Mouse (Mus musculus): Measurements from ENCODE around the gene H2-D1. TPM values are rescaled to one million over a fixed set of nuclear protein-coding genes. Genes with fewer than 3 reads are reported as not detected.

The H2-D1 gene
- polyA plus RNA-seq, 1 experiment from 2014 or later: 52.4 TPM

- no peaks in the 10 kb centered on the region; a peak in 1 of 4 replicates for H3K4me1 ChIP-seq (ENCODE audit: control insufficient read depth in 2 of 2, insufficient read depth in 2 of 2, low read length in 2 of 2)
- H3K27me3 ChIP-seq (ENCODE audit: control insufficient read depth, insufficient read depth, low read length): peaks cover 24% of the 10 kb centered on the region
- WGBS: 65% methylated on average over 13 of the region's 13 CpGs
- no peaks in the 10 kb centered on the region for H3K9me3 ChIP-seq (ENCODE audit: control insufficient read depth, low read length)
- no peak overlapping the region for H3K27ac ChIP-seq (replicated peaks in 1 of 2; ENCODE audit: control insufficient read depth in 1 of 2, insufficient read depth in 1 of 2, low read depth in 2 of 2, low read length in 2 of 2)
- H3K36me3 ChIP-seq (ENCODE audit: control insufficient read depth, insufficient read depth, low read length): no peaks in the 10 kb centered on the region
- no peak overlapping the region for H3K4me3 ChIP-seq (ENCODE audit: control insufficient read depth in 1 of 2, insufficient read depth in 1 of 2, low read depth in 1 of 2, low read length in 2 of 2)
- H3K4me2 ChIP-seq (ENCODE audit: low read length): no peak overlapping the region
- H3K9ac ChIP-seq (ENCODE audit: low read length): no peak overlapping the region
- no peak for ATAC-seq (ENCODE audit: insufficient number of reproducible peaks, insufficient read depth, low FRiP score, low read depth)
Measured at GRCm38 (mm10) chr17:35261651-35262050, 879 bp upstream of the H2-D1 start.

GRCm38 (mm10) chr17:35263523-35263883 is 973 bp downstream of the H2-D1 start:
- Histone ChIP-seq H3K4me3 (ENCODE audit: control insufficient read depth in 1 of 2, insufficient read depth in 1 of 2, low read depth in 1 of 2, low read length in 2 of 2) (peak overlapping the region; percentile 65 to 72), H3K27ac (replicated peaks in 1 of 2; ENCODE audit: control insufficient read depth in 1 of 2, insufficient read depth in 1 of 2, low read depth in 2 of 2, low read length in 2 of 2) (no peak overlapping the region), H3K27me3 (ENCODE audit: control insufficient read depth, insufficient read depth, low read length) (peaks cover 24% of the 10 kb centered on the region), H3K4me2 (ENCODE audit: low read length) (peak overlapping the region; percentile 99), H3K4me1 (ENCODE audit: control insufficient read depth in 2 of 2, insufficient read depth in 2 of 2, low read length in 2 of 2) (no peaks in the 10 kb centered on the region), H3K9me3 (ENCODE audit: control insufficient read depth, low read length) (no peaks in the 10 kb centered on the region), H3K36me3 (ENCODE audit: control insufficient read depth, insufficient read depth, low read length) (no peaks in the 10 kb centered on the region), H3K9ac (ENCODE audit: low read length) (peak overlapping the region; percentile 71)
- no peak for ATAC-seq (ENCODE audit: insufficient number of reproducible peaks, insufficient read depth, low FRiP score, low read depth)
- WGBS: 3% methylated on average over 26 of the region's 31 CpGs

GRCm38 (mm10) chr17:35267399-35268086 is 5.0 kb downstream of the H2-D1 start:
- WGBS: 40% methylated on average over 1 of the region's 1 CpGs
- Histone ChIP-seq H3K4me3 (ENCODE audit: control insufficient read depth in 1 of 2, insufficient read depth in 1 of 2, low read depth in 1 of 2, low read length in 2 of 2) (no peak overlapping the region), H3K36me3 (ENCODE audit: control insufficient read depth, insufficient read depth, low read length) (no peaks in the 10 kb centered on the region), H3K27ac (replicated peaks in 1 of 2; ENCODE audit: control insufficient read depth in 1 of 2, insufficient read depth in 1 of 2, low read depth in 2 of 2, low read length in 2 of 2) (no peak overlapping the region), H3K9ac (ENCODE audit: low read length) (no peak overlapping the region), H3K4me1 (ENCODE audit: control insufficient read depth in 2 of 2, insufficient read depth in 2 of 2, low read length in 2 of 2) (no peaks in the 10 kb centered on the region), H3K9me3 (ENCODE audit: control insufficient read depth, low read length) (no peaks in the 10 kb centered on the region), H3K4me2 (ENCODE audit: low read length) (no peak overlapping the region), H3K27me3 (ENCODE audit: control insufficient read depth, insufficient read depth, low read length) (peaks cover 7% of the 10 kb centered on the region; the same call in 1 of the 2 replicates)
- ATAC-seq (ENCODE audit: insufficient number of reproducible peaks, insufficient read depth, low FRiP score, low read depth): no peak

GRCm38 (mm10) chr17:35269653-35270347 is 7.3 kb downstream of the H2-D1 start:
- Histone ChIP-seq H3K4me1 (ENCODE audit: control insufficient read depth in 2 of 2, insufficient read depth in 2 of 2, low read length in 2 of 2) (no peaks in the 10 kb centered on the region), H3K36me3 (ENCODE audit: control insufficient read depth, insufficient read depth, low read length) (no peaks in the 10 kb centered on the region), H3K9me3 (ENCODE audit: control insufficient read depth, low read length) (no peaks in the 10 kb centered on the region), H3K4me2 (ENCODE audit: low read length) (no peak overlapping the region), H3K4me3 (ENCODE audit: control insufficient read depth in 1 of 2, insufficient read depth in 1 of 2, low read depth in 1 of 2, low read length in 2 of 2) (no peak overlapping the region), H3K27me3 (ENCODE audit: control insufficient read depth, insufficient read depth, low read length) (0 out of 2 replicates have a peak, but pooled peaks cover 3% of the 10 kb centered on the region), H3K27ac (replicated peaks in 1 of 2; ENCODE audit: control insufficient read depth in 1 of 2, insufficient read depth in 1 of 2, low read depth in 2 of 2, low read length in 2 of 2) (no peak overlapping the region), H3K9ac (ENCODE audit: low read length) (no peak overlapping the region)
- WGBS: 29% methylated on average over 3 of the region's 3 CpGs
- no peak for ATAC-seq (ENCODE audit: insufficient number of reproducible peaks, insufficient read depth, low FRiP score, low read depth)

- no peak for ATAC-seq (ENCODE audit: insufficient number of reproducible peaks, insufficient read depth, low FRiP score, low read depth)
- Histone ChIP-seq H3K27ac (replicated peaks in 1 of 2; ENCODE audit: control insufficient read depth in 1 of 2, insufficient read depth in 1 of 2, low read depth in 2 of 2, low read length in 2 of 2) (no peak overlapping the region), H3K27me3 (ENCODE audit: control insufficient read depth, insufficient read depth, low read length) (peaks cover 23% of the 10 kb centered on the region), H3K4me2 (ENCODE audit: low read length) (no peak overlapping the region), H3K4me3 (ENCODE audit: control insufficient read depth in 1 of 2, insufficient read depth in 1 of 2, low read depth in 1 of 2, low read length in 2 of 2) (no peak overlapping the region), H3K4me1 (ENCODE audit: control insufficient read depth in 2 of 2, insufficient read depth in 2 of 2, low read length in 2 of 2) (no peaks in the 10 kb centered on the region), H3K36me3 (ENCODE audit: control insufficient read depth, insufficient read depth, low read length) (no peaks in the 10 kb centered on the region), H3K9me3 (ENCODE audit: control insufficient read depth, low read length) (no peaks in the 10 kb centered on the region), H3K9ac (ENCODE audit: low read length) (no peak overlapping the region)
- 61% methylated on average over 3 of the region's 3 CpGs for WGBS
Measured at GRCm38 (mm10) chr17:35272249-35272648, 9.7 kb downstream of the H2-D1 start.

GRCm38 (mm10) chr17:35274770-35275169 is 12.2 kb downstream of the H2-D1 start:
- H3K27ac ChIP-seq (replicated peaks in 1 of 2; ENCODE audit: control insufficient read depth in 1 of 2, insufficient read depth in 1 of 2, low read depth in 2 of 2, low read length in 2 of 2): no peak overlapping the region
- no peaks in the 10 kb centered on the region for H3K36me3 ChIP-seq (ENCODE audit: control insufficient read depth, insufficient read depth, low read length)
- no peak overlapping the region for H3K9ac ChIP-seq (ENCODE audit: low read length)
- H3K4me1 ChIP-seq (ENCODE audit: control insufficient read depth in 2 of 2, insufficient read depth in 2 of 2, low read length in 2 of 2): no peaks in the 10 kb centered on the region
- H3K9me3 ChIP-seq (ENCODE audit: control insufficient read depth, low read length): no peaks in the 10 kb centered on the region
- H3K4me2 ChIP-seq (ENCODE audit: low read length): no peak overlapping the region
- no peak for ATAC-seq (ENCODE audit: insufficient number of reproducible peaks, insufficient read depth, low FRiP score, low read depth)
- no peak overlapping the region for H3K4me3 ChIP-seq (ENCODE audit: control insufficient read depth in 1 of 2, insufficient read depth in 1 of 2, low read depth in 1 of 2, low read length in 2 of 2)
- 7% methylated on average over 11 of the region's 11 CpGs for WGBS
- peaks cover 30% of the 10 kb centered on the region for H3K27me3 ChIP-seq (ENCODE audit: control insufficient read depth, insufficient read depth, low read length)

GRCm38 (mm10) chr17:35276304-35276864 is 13.9 kb downstream of the H2-D1 start:
- Histone ChIP-seq H3K9me3 (ENCODE audit: control insufficient read depth, low read length) (no peaks in the 10 kb centered on the region), H3K27me3 (ENCODE audit: control insufficient read depth, insufficient read depth, low read length) (peaks cover 30% of the 10 kb centered on the region)

More at GRCm38 (mm10) chr17:35276304-35276864, 13.9 kb downstream of the H2-D1 start:
- H3K36me3 ChIP-seq (ENCODE audit: control insufficient read depth, insufficient read depth, low read length): no peaks in the 10 kb centered on the region
- H3K27ac ChIP-seq (replicated peaks in 1 of 2; ENCODE audit: control insufficient read depth in 1 of 2, insufficient read depth in 1 of 2, low read depth in 2 of 2, low read length in 2 of 2): no peak overlapping the region
- no peak for ATAC-seq (ENCODE audit: insufficient number of reproducible peaks, insufficient read depth, low FRiP score, low read depth)
- no peak overlapping the region for H3K4me3 ChIP-seq (ENCODE audit: control insufficient read depth in 1 of 2, insufficient read depth in 1 of 2, low read depth in 1 of 2, low read length in 2 of 2)
- WGBS: 18% methylated on average over 13 of the region's 13 CpGs
- H3K4me2 ChIP-seq (ENCODE audit: low read length): no peak overlapping the region
- H3K9ac ChIP-seq (ENCODE audit: low read length): no peak overlapping the region
- H3K4me1 ChIP-seq (ENCODE audit: control insufficient read depth in 2 of 2, insufficient read depth in 2 of 2, low read length in 2 of 2): no peaks in the 10 kb centered on the region

Data from heart, embryonic 14.5 days (tissue).